Mouse (Mus musculus): ENCODE data around the gene Agbl1.

Gene Agbl1

GRCm38 (mm10) chr7:76971334-76971733 is 741.6 kb downstream of the Agbl1 start:
- peak; percentile 54 for DNase-seq

GRCm38 (mm10) chr7:77009571-77009970 is 779.9 kb downstream of the Agbl1 start:
- no peak for DNase-seq

GRCm38 (mm10) chr7:77029019-77029418 is 799.3 kb downstream of the Agbl1 start:
- DNase-seq: no peak

GRCm38 (mm10) chr7:77076033-77076432 is 846.3 kb downstream of the Agbl1 start:
- no peak for DNase-seq

GRCm38 (mm10) chr7:77087266-77087665 is 857.6 kb downstream of the Agbl1 start:
- DNase-seq: no peak

GRCm38 (mm10) chr7:77095153-77095552 is 865.5 kb downstream of the Agbl1 start:
- DNase-seq: no peak

GRCm38 (mm10) chr7:77114021-77114420 is 884.3 kb downstream of the Agbl1 start:
- no peak for DNase-seq

GRCm38 (mm10) chr7:77129045-77129444 is 899.4 kb downstream of the Agbl1 start:
- DNase-seq: peak; percentile 5

- DNase-seq: peak; percentile 59
Observed at GRCm38 (mm10) chr7:77131950-77132349, 902.3 kb downstream of the Agbl1 start.

- DNase-seq: peak; percentile 12
Observed at GRCm38 (mm10) chr7:77132615-77133420, 903.1 kb downstream of the Agbl1 start.

- no peak for DNase-seq
Observed at GRCm38 (mm10) chr7:77134860-77135259, 905.2 kb downstream of the Agbl1 start.

GRCm38 (mm10) chr7:77138707-77139106 is 909.0 kb downstream of the Agbl1 start:
- no peak for DNase-seq

- DNase-seq: no peak
Observed at GRCm38 (mm10) chr7:77147527-77147926, 917.8 kb downstream of the Agbl1 start.

GRCm38 (mm10) chr7:77148820-77149219 is 919.1 kb downstream of the Agbl1 start:
- DNase-seq: no peak

- DNase-seq: no peak
Observed at GRCm38 (mm10) chr7:77149846-77150245, 920.2 kb downstream of the Agbl1 start.

- DNase-seq: peak; percentile 30
Observed at GRCm38 (mm10) chr7:77152393-77152792, 922.7 kb downstream of the Agbl1 start.

GRCm38 (mm10) chr7:77152909-77153308 is 923.2 kb downstream of the Agbl1 start:
- DNase-seq: no peak

GRCm38 (mm10) chr7:77164921-77165320 is 935.2 kb downstream of the Agbl1 start:
- no peak for DNase-seq

Measured in embryo, embryonic 11 days (tissue).